13 mouse cellular contexts compared by ENCODE assay signal in genomic region chr2:172660916-172661315, GRCm38 (mm10).
DNase-seq lines count a peak whose midpoint lies in the region; ATAC-seq and TF ChIP-seq lines count a peak whose summit lies in the region.
"Had no signal": no experiment of that assay in that cellular context is flagged by ENCODE, and none has a peak within 500 bp of the region (broad histone marks: within the 10 kb centered on the region; RNA-seq: fewer than 3 reads in every experiment).

No protein-coding gene starts in this region.

- H3K9me3 ChIP-seq in embryonic facial prominence, embryonic 15.5 days (replicated peaks): no peaks in the 10 kb centered on the region
- H3K9me3 ChIP-seq in limb, embryonic 13.5 days: no peaks in the 10 kb centered on the region; the same call in 1 of the 2 replicates

- TF ChIP-seq POLR2A in kidney, adult 2 months (IDR thresholded peaks at IDR 0.05; ENCODE audit: low read depth, low read length): no peak

- no peak overlapping the region for H3K9ac ChIP-seq in embryonic facial prominence, embryonic 15.5 days
- no peak overlapping the region for H3K9ac ChIP-seq in limb, embryonic 13.5 days

- ATAC-seq in embryonic facial prominence, embryonic 15.5 days (ENCODE audit: insufficient number of reproducible peaks, low FRiP score, low TSS enrichment, low read depth): no peak
- ATAC-seq in limb, embryonic 13.5 days (ENCODE audit: low FRiP score, low read depth): peak; percentile 66; the same call in 1 of the 2 replicates

- H3K4me3 ChIP-seq in kidney, adult 2 months (ENCODE audit: insufficient read depth, low read depth, low read length): no peak overlapping the region
- no peak overlapping the region for H3K4me3 ChIP-seq in embryonic facial prominence, embryonic 15.5 days (replicated peaks)
- no peak overlapping the region for H3K4me3 ChIP-seq in limb, embryonic 13.5 days
- H3K4me3 ChIP-seq in left cerebral cortex, adult 2 months: no peak overlapping the region
- H3K4me3 ChIP-seq: myocyte had no signal

- intact Hi-C loops in left cerebral cortex, adult 2 months (cut with DNase I): no loop called here

- H3K27ac ChIP-seq in kidney, adult 2 months (ENCODE audit: insufficient read depth, low read depth, low read length): no peak overlapping the region
- H3K27ac ChIP-seq in embryonic facial prominence, embryonic 15.5 days (replicated peaks): peak overlapping the region; percentile 79
- H3K27ac ChIP-seq in limb, embryonic 13.5 days: no peak overlapping the region
- no peak overlapping the region for H3K27ac ChIP-seq in left cerebral cortex, adult 2 months

- no peaks in the 10 kb centered on the region for H3K27me3 ChIP-seq in kidney, adult 2 months (replicated peaks; ENCODE audit: control insufficient read depth, insufficient read depth, low read length)
- peaks cover 12% of the 10 kb centered on the region for H3K27me3 ChIP-seq in embryonic facial prominence, embryonic 15.5 days
- H3K27me3 ChIP-seq in limb, embryonic 13.5 days: peaks cover 25% of the 10 kb centered on the region

- no peak for TF ChIP-seq CTCF in kidney, adult 2 months (conservative IDR thresholded peaks at IDR 0.05; ENCODE audit: insufficient read depth, insufficient read length, low read depth, low read length)
- no peak for TF ChIP-seq CTCF in left cerebral cortex, adult 2 months (IDR thresholded peaks at IDR 0.05)

- H3K36me3 ChIP-seq in kidney, adult 2 months (ENCODE audit: control insufficient read depth, insufficient read depth, low read length): no peaks in the 10 kb centered on the region
- no peaks in the 10 kb centered on the region for H3K36me3 ChIP-seq in embryonic facial prominence, embryonic 15.5 days
- no peaks in the 10 kb centered on the region for H3K36me3 ChIP-seq in limb, embryonic 13.5 days

- H3K4me2 ChIP-seq in embryonic facial prominence, embryonic 15.5 days (replicated peaks): no peak overlapping the region
- H3K4me2 ChIP-seq in limb, embryonic 13.5 days (replicated peaks): peak overlapping the region; percentile 40

- H3K4me1 ChIP-seq in kidney, adult 2 months (ENCODE audit: control insufficient read depth, insufficient read depth, low read length): no peaks in the 10 kb centered on the region
- peaks cover 26% of the 10 kb centered on the region for H3K4me1 ChIP-seq in embryonic facial prominence, embryonic 15.5 days
- H3K4me1 ChIP-seq in limb, embryonic 13.5 days: peaks cover 24% of the 10 kb centered on the region

- peak; percentile 27 to 55 for DNase-seq in kidney, postnatal 4 days
- DNase-seq in kidney, adult 2 months: no peak
- DNase-seq in embryo, embryonic 11 days: peak; percentile 82
- DNase-seq in left cerebral cortex, adult 2 months (ENCODE audit: extremely low spot score in 1 of 2, low spot score in 2 of 2): no peak
- no peak for DNase-seq in yolk sac, embryonic 10.5 days (ENCODE audit: low spot score)
- DNase-seq: cerebellum, postnatal 36 days; kidney, adult 11 months; layer of hippocampus, postnatal 36 days; lung, adult 18-20 months; right cerebral cortex, adult 18-20 months had no signal

- 11% methylated on average over 7 of the region's 7 CpGs for WGBS in kidney, adult 2 months
- WGBS in embryonic facial prominence, embryonic 15.5 days: 7% methylated on average over 7 of the region's 7 CpGs
- 3% methylated on average over 7 of the region's 7 CpGs for WGBS in limb, embryonic 13.5 days

Comparison
In these comparisons a context has a peak if more than half of its experiments do, and no peak if none do; other contexts are left out.
1. DNase-seq: peak in kidney, postnatal 4 days (2 of 2) and embryo, embryonic 11 days (single experiment); none in kidney, adult 2 months (single experiment), left cerebral cortex, adult 2 months (0 of 2) and yolk sac, embryonic 10.5 days (single experiment).